Mouse (Mus musculus) hindlimb bud, embryonic 11.5 days (tissue): Measurements from ENCODE around the gene Pla2g1b.
"Not testable (repeated sequence)": the region's sequence is repeated elsewhere in the genome, so short reads cannot be mapped to it uniquely, and the experiment has no call there.

Experiments
- DNase-seq: peaks from one replicate; pipeline ENCODE4 v3.0.0-alpha.2; 2012; ENCODE audit warnings: low read depth, low spot score; ENCODE audit errors: extremely low spot score

Pla2g1b gene

GRCm38 (mm10) chr5:115505617-115506016, 39.6 kb downstream of the Pla2g1b start:
- not testable (repeated sequence) for DNase-seq

DNA sequence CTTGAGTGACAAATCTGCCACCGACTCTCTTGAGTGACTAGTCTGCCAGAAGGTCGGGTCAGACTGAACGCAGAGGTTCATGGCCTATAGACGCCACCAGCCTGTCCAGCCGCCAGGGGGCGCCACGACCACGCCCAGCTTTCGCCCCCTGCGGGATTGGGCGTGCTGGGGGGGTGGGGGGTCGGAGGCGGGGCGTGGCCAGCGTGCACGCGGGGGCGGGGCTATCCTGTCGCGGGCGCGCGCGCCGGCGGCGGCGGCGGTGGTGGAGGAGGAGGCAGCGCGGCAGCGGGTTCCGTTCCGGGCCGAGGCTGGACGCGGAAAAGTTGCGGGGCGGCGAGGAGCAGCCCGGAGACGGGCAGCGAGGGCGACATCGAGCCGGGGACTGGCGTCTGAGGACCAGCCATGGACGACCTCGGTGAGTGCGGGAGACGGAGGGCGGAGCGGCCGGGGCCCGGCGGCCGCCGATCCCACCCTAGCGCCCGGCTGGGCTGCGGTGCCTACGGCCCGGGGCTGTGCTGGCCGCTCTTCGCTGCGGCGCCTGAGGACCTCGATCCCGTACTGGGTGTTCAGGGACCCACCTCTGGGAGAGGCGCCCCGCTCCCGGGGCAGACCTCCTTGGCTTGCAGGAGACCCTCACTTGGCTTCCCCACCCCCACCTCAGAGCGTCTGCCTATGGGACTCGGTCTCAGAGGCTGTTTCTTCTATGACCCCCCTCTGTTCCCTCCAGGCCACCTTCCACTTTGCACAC, 40.6 kb downstream of the Pla2g1b start, which contains the start of gene Pxn:
TSS of gene Pxn (plus strand) at position 223 of the 748 bp plus-strand sequence.
- DNase-seq, result peak; percentile 66

GRCm38 (mm10) chr5:115507267-115507980, 41.4 kb downstream of the Pla2g1b start:
- DNase-seq, result no peak

DNA sequence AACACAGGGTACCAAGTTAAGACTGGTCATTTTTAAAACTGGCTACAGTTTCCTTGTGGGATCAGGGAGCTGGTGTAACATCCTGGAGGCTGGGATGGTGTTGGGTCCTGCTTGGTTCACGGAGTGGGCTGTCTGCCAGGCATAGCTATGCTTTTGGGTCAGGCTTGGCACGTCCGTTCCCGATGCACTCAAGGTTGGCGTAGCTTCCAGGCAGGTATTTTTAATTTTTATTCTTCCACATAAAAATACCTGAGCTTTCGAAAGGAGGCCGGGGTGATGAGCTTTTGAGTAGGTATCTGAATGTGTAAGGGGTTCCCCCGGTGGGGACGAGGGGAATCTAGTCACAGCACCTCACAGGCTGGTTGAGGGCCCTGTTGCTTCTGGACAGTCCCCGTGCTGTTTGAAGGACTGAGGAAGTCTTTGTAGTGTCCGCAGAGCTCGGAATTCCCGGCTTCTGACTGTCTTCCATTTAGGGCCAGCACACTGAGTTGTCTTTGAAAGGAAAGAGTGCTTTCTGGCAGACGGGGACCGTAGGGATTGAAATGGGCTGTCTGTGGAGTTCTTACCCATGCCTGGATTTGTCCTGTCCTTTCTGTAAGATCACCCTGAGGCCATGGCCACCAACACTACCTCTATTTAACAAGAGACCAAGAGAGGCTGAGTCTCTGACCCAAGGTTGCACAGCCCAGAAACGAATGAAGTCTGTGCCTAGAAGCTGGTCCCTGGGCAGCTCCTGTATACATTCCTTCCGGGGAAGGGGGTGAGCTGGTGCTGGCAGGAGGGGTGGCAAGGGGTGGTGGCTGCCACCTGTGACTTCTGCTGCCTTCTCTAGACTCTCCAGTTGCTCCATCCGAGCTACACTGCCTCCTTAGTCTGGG, 42.2 kb downstream of the Pla2g1b start:
- no peak for DNase-seq

- DNase-seq, result no peak
Measured at GRCm38 (mm10) chr5:115508859-115509147, 42.7 kb downstream of the Pla2g1b start.

- DNase-seq, result no peak
Measured at GRCm38 (mm10) chr5:115509321-115509761, 43.3 kb downstream of the Pla2g1b start.

DNA sequence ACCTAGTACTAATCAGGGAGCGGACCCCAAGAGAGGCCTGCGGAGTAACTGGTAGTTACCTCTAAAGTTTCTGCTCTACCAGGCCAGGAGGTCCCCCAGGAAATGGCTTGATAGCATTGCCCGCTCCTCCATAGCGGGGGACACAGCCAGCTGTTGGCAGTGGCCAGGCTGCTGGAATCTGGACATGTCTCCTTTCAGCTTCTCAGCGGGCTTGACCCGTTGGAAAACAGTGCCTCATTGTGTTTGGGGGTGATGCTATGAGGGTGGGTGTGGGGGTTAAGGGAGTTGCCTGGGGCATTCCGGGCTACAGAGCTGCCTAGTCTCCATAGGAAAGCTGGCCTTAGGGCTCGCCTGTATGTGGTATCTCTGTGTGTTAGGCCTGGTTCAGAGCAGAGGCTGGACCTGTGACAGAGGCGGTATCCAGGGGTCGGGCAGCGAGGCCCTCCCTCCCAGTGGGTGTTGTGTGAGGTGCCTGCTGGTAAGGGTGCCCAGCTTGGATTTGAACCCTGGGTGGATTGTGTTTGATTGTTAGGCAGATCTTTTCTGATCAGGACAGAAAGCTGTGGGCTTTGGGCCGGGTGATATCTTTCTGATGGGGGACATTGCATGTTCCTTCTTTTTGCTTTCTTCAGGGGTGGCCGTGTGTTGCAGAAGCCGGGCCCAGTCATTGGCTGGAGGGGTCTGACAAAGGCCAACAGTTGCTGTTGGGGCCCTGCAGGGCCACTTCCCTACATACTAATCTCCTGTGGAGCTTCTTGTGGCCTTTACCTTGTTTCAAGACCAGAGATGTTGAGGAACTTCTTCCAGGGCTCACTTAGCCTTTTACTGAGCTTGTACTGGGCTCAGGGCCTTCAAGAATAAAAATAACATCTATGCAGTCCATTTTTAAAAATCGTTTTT, 44.0 kb downstream of the Pla2g1b start:
- DNase-seq, result no peak

DNA sequence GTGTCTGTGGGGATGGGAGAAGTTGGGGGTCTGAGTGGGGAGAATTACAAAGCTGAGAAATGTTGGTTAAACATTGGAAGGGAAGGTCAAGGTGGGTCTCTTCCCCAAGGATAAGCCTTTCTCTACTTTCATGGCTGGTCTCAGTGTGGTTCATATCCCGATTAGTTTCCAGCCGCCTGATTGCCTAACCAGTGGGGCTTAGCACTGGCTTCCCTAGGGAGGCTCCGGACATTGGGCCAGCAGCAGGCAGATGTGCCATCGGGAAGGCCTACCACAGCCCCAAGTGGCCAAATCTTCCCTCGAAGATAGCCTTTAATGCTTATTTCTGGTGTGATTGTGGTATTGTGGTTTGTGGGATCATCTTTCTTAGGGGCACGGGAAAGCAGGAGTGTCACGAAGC, 46.3 kb downstream of the Pla2g1b start:
- no peak for DNase-seq

- no peak for DNase-seq
Measured at GRCm38 (mm10) chr5:115513246-115513645, 47.2 kb downstream of the Pla2g1b start.

DNA sequence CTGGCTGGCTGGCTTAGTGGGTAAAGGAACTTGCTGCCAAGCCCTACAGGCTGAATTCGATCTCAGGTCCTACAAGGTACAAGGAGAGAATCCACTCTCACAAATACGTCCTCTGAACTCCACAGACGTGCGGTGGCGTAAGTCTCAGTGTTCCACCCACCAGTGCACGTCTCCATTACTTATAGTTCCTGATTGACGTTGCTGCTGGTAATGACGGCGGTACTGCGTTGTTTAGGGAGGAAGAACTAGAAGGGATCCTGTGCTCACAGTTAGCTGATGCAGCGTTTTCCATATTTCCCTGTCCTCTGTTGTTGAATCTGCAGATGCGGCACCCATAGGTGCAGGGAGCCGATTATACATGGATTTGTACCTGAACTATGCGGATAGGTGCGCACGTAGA, 47.7 kb downstream of the Pla2g1b start:
- DNase-seq, result no peak

DNA sequence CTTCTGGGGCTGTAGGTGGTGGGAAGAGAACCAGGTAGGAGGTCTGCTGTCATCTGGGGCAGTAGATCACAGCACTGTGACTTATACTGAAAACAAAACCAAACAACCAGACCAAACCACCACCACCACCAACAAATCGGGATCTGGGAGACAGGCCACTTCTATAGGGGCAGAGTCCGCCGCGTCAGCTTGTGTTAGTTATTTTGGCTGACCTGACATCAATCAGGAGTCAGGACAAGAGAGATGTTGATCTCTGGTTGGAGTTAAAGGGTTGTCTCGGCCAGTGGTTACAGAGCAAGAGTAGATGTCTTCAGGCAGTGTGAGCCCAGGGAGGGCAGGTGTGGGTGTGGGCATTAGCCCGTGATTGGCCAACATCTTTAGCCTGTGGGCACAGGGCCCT, 48.3 kb downstream of the Pla2g1b start:
- DNase-seq, result no peak

DNA sequence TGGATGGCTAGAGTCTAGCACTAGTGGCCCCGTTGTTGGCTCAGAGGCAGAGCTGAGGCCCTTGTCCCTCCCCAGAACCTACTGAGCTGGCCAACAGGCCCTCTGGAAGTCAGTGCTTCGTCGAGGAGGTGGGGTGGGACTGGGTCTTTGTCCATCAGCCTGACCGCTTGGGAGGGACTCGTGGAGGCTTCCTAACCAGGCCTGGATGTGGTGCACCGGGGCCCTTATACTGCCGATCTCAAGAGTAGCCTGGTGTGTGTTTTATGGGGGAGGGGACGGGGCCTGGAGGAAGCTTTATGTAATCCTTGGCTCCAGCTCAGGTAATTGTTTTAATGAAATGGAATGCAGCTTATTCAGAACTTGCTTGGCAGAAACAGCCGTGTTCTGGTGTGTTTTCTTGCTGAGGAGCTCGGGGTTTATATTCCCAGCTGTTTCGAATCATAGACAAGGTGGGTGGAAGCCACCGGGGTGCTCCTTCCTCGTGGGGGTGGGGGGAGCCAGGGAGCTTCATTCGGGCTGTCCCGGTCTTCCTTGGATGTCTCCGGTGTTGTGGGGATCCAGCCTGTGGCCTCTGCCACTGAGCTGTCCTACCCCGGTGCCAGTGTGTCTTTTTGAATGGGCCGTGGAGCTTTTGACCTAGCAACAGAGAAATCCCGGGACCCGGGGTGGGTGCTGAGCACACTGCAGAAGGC, 49.0 kb downstream of the Pla2g1b start:
- DNase-seq, result no peak

- DNase-seq, result no peak
Measured at GRCm38 (mm10) chr5:115516081-115516907, 50.2 kb downstream of the Pla2g1b start.

- no peak for DNase-seq
Measured at GRCm38 (mm10) chr5:115516908-115517307, 50.8 kb downstream of the Pla2g1b start.

DNA sequence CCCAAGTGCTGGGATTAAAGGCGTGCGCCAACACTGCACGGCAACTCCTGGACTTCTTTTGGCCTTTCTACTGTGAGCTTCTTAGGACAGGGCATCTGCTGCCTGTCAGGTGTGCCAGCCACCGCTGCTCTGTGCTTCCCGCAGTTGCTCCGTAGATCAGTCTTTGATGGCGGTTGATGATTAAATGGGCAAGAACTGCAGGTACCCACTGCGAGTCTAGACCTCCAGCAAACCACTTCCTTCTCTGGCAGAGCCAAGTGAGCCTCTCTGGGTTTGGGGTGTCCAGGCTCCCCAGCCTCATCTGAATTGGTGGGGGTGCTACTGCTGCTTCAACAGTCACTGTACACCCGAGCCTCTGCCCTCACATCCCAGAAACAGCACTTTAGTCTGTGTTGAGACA, 51.4 kb downstream of the Pla2g1b start:
- no peak for DNase-seq

DNA sequence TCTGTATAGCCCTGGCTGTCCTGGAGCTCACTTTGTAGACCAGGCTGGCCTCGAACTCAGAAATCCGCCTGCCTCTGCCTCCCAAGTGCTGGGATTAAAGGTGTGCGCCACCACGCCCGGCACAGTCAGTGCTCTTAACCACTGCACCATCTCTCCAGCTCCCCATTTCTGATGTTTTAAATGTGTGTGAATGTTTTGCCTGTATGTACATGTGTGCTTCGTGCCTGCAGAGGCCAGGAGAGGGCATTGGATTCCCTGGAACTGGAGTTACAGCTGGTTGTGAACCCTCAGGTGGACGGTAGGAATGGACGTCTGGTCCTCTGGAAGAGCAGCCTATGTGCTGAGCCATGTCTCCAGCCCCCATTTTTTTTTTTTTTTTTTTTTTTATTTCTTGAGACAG, 52.2 kb downstream of the Pla2g1b start:
- not testable (repeated sequence) for DNase-seq

DNA sequence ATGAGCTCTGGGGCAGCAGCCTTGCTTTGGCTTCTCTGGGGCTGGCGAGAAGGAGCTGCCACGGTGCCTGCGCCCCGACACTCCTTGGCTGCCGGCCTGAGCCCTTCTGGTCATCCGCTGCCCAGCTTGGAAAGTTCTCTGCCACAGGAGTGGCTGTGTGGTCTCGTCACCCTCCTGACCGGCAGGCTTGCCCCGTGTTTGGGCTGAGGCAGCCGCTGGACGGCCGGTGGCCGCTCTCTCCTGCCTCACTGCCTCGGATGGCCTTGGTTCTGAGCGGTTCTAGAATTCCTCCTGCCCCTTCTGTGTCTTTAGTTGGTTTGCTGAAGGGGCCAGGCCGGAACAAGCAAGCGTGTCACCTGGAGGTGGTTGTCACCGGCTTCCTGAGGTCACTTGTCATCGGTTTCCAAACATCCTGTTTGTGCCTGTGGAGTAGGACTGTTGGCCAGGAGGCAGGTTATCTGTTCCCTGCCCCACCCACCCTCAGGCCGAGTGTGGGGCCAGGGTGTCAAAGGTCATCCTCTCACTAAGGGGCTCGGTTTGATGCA, 54.3 kb downstream of the Pla2g1b start:
- no peak for DNase-seq

- DNase-seq, result no peak
Measured at GRCm38 (mm10) chr5:115521553-115522461, 55.7 kb downstream of the Pla2g1b start.
